Mouse (Mus musculus) CH12.LX (cell line): ENCODE results near the gene Cstad. TPM values are rescaled to one million over a fixed set of nuclear protein-coding genes. Genes with fewer than 3 reads are reported as not detected.

Experiments
- DNase-seq: peaks from one replicate; pipeline ENCODE4 v3.0.0-alpha.2; 2013; ENCODE audit errors: extremely low read depth
- H3K27ac ChIP-seq: 2 replicates; pipeline ENCODE4 v1.5.1; 2012; ENCODE audit warnings: low read depth, mild to moderate bottlenecking, control low read depth, moderate library complexity; ENCODE audit not compliant: insufficient read depth
- H3K27me3 ChIP-seq: replicated peaks from 2 replicates; pipeline ENCODE3; 2012; ENCODE audit warnings: inconsistent platforms
- H3K36me3 ChIP-seq, 2 experiments: replicated peaks in 1 of 2; 2 replicates each; pipeline versions ENCODE3 to v1.6.1; 2012; ENCODE audit warnings: inconsistent platforms in 1 of 2, low read length in 1 of 2, mild to moderate bottlenecking in 1 of 2, mixed read lengths in 1 of 2, moderate library complexity in 1 of 2; ENCODE audit not compliant: control insufficient read depth in 1 of 2, insufficient read depth in 1 of 2
- H3K4me1 ChIP-seq, 2 experiments: 2 replicates each; pipeline ENCODE4 v1.6.1; 2012; ENCODE audit warnings: inconsistent platforms in 1 of 2, moderate library complexity in 1 of 2; ENCODE audit not compliant: insufficient read depth in 2 of 2, control insufficient read depth in 1 of 2
- H3K4me2 ChIP-seq: 2 replicates; pipeline ENCODE4 v1.6.1; 2012; ENCODE audit warnings: low read depth, mild to moderate bottlenecking, control low read depth; ENCODE audit not compliant: poor library complexity, insufficient read depth, severe bottlenecking
- H3K4me3 ChIP-seq, 3 experiments: fragments of 150-350 bp in 1 of 3; sonication (generic) in 1 of 3; replicated peaks in 1 of 3; 2 replicates each; pipeline versions ENCODE3 to v1.5.1; 2011 to 2012; ENCODE audit warnings: low read depth in 2 of 3, low read length in 2 of 3, mild to moderate bottlenecking in 2 of 3, moderate library complexity in 2 of 3, control low read depth in 1 of 3, improper control_type of control experiment in 1 of 3, inconsistent platforms in 1 of 3, mixed read lengths in 1 of 3; ENCODE audit not compliant: poor library complexity in 1 of 3
- H3K79me2 ChIP-seq: replicated peaks from 2 replicates; pipeline ENCODE4 v1.6.1; 2012; ENCODE audit warnings: mild to moderate bottlenecking, moderate library complexity; ENCODE audit not compliant: control insufficient read depth, poor library complexity, insufficient read depth, severe bottlenecking; ENCODE audit errors: extremely low read depth
- H3K9ac ChIP-seq: 2 replicates; pipeline ENCODE4 v1.6.1; 2012; ENCODE audit warnings: low read depth, mild to moderate bottlenecking, control low read depth, moderate library complexity; ENCODE audit not compliant: insufficient read depth
- H3K9me3 ChIP-seq: replicated peaks from 2 replicates; pipeline ENCODE3; 2012; ENCODE audit warnings: low read length, inconsistent platforms, mixed read lengths
- CHD1 ChIP-seq: IDR thresholded peaks from 2 replicates; pipeline ENCODE4 v1.6.1; 2012; ENCODE audit warnings: low read depth, low read length, improper control_type of control experiment, inconsistent platforms
- ELF1 ChIP-seq: IDR thresholded peaks from 2 replicates; pipeline ENCODE4 v1.6.1; 2014; ENCODE audit warnings: low read depth, mild to moderate bottlenecking, inconsistent platforms, low read length, improper control_type of control experiment
- EP300 ChIP-seq: IDR thresholded peaks from 2 replicates; pipeline ENCODE4 v1.6.1; 2011; ENCODE audit warnings: low read length, improper control_type of control experiment
- ETS1 ChIP-seq: conservative IDR thresholded peaks from 2 replicates; pipeline ENCODE4 v1.6.1; 2012; ENCODE audit warnings: low read depth, mild to moderate bottlenecking, inconsistent platforms, low read length, improper control_type of control experiment, moderate library complexity
- GABPA ChIP-seq: IDR thresholded peaks from 2 replicates; pipeline ENCODE4 v1.6.1; 2012; ENCODE audit warnings: low read depth, low read length, improper control_type of control experiment, inconsistent platforms; ENCODE audit not compliant: insufficient replicate concordance
- IRF4 ChIP-seq: IDR thresholded peaks from 2 replicates; pipeline ENCODE4 v1.6.1; 2014; ENCODE audit warnings: low read depth, mild to moderate bottlenecking, inconsistent platforms, low read length, improper control_type of control experiment
- JUN ChIP-seq: IDR thresholded peaks from 2 replicates; pipeline ENCODE4 v1.6.1; 2011; ENCODE audit warnings: low read depth, mild to moderate bottlenecking, low read length, improper control_type of control experiment, moderate library complexity; ENCODE audit not compliant: insufficient read depth
- KAT2A ChIP-seq: IDR thresholded peaks from 2 replicates; pipeline ENCODE4 v1.6.1; 2012; ENCODE audit warnings: low read length, improper control_type of control experiment, inconsistent platforms; ENCODE audit not compliant: insufficient replicate concordance
- MAX ChIP-seq: IDR thresholded peaks from 2 replicates; pipeline ENCODE4 v1.6.1; 2011; ENCODE audit warnings: low read length, improper control_type of control experiment
- MAZ ChIP-seq: IDR thresholded peaks from 2 replicates; pipeline ENCODE4 v1.6.1; 2012; ENCODE audit warnings: low read depth, mild to moderate bottlenecking, inconsistent platforms, low read length, improper control_type of control experiment, moderate library complexity
- MEF2A ChIP-seq: IDR thresholded peaks from 2 replicates; pipeline ENCODE4 v1.6.1; 2014; ENCODE audit warnings: low read depth, mild to moderate bottlenecking, inconsistent platforms, low read length, improper control_type of control experiment, borderline replicate concordance
- NELFE ChIP-seq: IDR thresholded peaks from 2 replicates; pipeline ENCODE4 v1.6.1; 2011; ENCODE audit warnings: low read depth, low read length, improper control_type of control experiment
- POLR2AphosphoS2 ChIP-seq: IDR thresholded peaks from 2 replicates; pipeline ENCODE4 v1.6.1; 2011; ENCODE audit warnings: low read depth, low read length, improper control_type of control experiment
- SIN3A ChIP-seq: IDR thresholded peaks from 2 replicates; pipeline ENCODE4 v1.6.1; 2012; ENCODE audit warnings: low read length, improper control_type of control experiment, inconsistent platforms
- TCF12 ChIP-seq: IDR thresholded peaks from 2 replicates; pipeline ENCODE4 v1.6.1; 2014; ENCODE audit warnings: low read depth, mild to moderate bottlenecking, inconsistent platforms, low read length, improper control_type of control experiment
- USF1 ChIP-seq: IDR thresholded peaks from 2 replicates; pipeline ENCODE4 v1.6.1; 2014; ENCODE audit warnings: low read depth, mild to moderate bottlenecking, inconsistent platforms, low read length, improper control_type of control experiment
- USF2 ChIP-seq: conservative IDR thresholded peaks from 2 replicates; pipeline ENCODE4 v1.6.1; 2011; ENCODE audit warnings: low read depth, low read length, improper control_type of control experiment
- dilution Hi-C: fragments of 300-500 bp; cut with MboI; formaldehyde crosslinking; loops from 2 replicates; pipeline ENCODE4 v1.14.3; 2020; ENCODE audit warnings: low sequenced_read_pairs; ENCODE audit not compliant: extremely low pct_unique_long_range_greater_than_20kb, extremely low pct_ligation_motif_present
- in situ Hi-C: fragments of 300-500 bp; cut with MboI; formaldehyde crosslinking; loops from 3 replicates; pipeline ENCODE4 v1.14.3; 2019; ENCODE audit warnings: low sequenced_read_pairs, low pct_ligation_motif_present, low pct_unique_long_range_greater_than_20kb, mixed read lengths
- polyA plus RNA-seq: library from polyadenylated mRNA; unstranded; fragments of >175 nt; gene quantifications from 2 replicates; pipeline ENCODE4 v1.2.1, GENCODE M21; 2012; ENCODE audit warnings: low read depth; ENCODE audit not compliant: insufficient read length
- total RNA-seq, 2 experiments: library from RNA; depleted of rRNA; stranded (reverse); fragments of 300-350 nt in 1 of 2; fragments of >200 nt in 1 of 2; gene quantifications; 2 replicates each; pipeline ENCODE4 v1.2.3; 2012 to 2014

Cstad gene
- total and polyA plus RNA-seq, 3 experiments = 0.29 to 0.51 TPM; not detected in 1

DNA sequence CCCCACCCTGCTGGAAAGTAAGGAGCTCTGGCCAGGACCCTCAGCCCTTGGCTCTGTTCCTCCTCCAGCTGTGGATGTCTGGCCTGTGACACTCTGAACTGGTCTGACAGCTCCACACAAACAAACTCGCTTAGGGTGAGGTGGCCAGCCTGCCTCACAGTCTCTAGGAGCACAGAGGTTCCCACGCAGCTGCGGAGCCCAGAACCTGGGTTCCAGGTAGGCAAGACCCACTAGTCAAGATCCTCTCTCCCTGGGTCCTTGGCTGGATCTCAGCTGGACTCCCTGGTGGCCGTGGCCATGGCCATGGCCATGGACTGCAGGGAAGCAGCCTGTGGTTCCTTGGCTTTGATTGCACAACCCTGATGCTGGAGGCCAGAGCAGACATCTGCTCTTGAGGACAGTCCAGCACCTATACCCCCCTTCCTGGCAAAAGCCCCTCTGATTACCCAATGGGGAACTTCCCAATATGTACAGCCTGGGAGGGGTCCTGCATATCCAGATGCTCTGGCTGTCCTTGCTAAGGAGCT lies 5.8 kb upstream of the Cstad start:
- no peak overlapping the region for H3K9ac ChIP-seq
- no peaks in the 10 kb centered on the region for H3K79me2 ChIP-seq
- dilution Hi-C loops = no loop called here
- H3K36me3 ChIP-seq = no peaks in the 10 kb centered on the region
- no peak for DNase-seq
- peaks cover 17 to 40% of the 10 kb centered on the region in 2 experiments for H3K4me1 ChIP-seq
- H3K27ac ChIP-seq = no peak overlapping the region
- H3K4me3 ChIP-seq = no peak overlapping the region
- in situ Hi-C loops = no loop called here
- no peak overlapping the region for H3K4me2 ChIP-seq
- no peak for TF ChIP-seq ELF1
- TF ChIP-seq POLR2AphosphoS2 = no peak
- TF ChIP-seq GABPA = no peak
- no peak for TF ChIP-seq TCF12
- no peak for TF ChIP-seq MAX
- H3K9me3 ChIP-seq = no peaks in the 10 kb centered on the region
- H3K27me3 ChIP-seq = peaks cover 8% of the 10 kb centered on the region

DNA sequence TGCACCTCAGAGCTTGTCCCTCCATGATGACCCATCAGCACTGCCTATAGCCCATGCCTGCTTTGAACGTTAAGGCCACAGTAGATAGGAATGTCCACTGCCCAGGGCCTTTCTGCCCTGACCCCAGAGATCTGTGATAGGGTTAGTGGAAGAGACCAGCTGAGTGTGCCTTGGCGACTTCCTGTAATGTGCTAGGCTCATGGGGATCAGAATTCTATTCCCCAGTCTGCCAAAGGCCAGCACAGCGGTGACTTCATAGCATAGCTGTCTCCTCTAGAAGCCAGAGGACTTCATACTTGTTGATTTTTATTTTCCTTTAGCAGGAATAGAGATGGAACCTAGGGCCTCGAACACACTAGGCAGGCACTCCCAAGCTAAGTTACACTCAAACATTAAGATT lies 5.1 kb upstream of the Cstad start:
- in situ Hi-C loops (loop anchor here (5.0 kb wide), 1 partner anchor 47 kb away; no protein-coding TSS in a partner anchor), dilution Hi-C loops (no loop called here)
- no peak for DNase-seq
- Histone ChIP-seq H3K79me2 (no peaks in the 10 kb centered on the region), H3K27ac (no peak overlapping the region), H3K4me3 (no peak overlapping the region), H3K36me3 (no peaks in the 10 kb centered on the region), H3K27me3 (peaks cover 5% of the 10 kb centered on the region), H3K4me2 (no peak overlapping the region), H3K4me1 (peaks cover 17 to 45% of the 10 kb centered on the region in 2 experiments), H3K9me3 (no peaks in the 10 kb centered on the region), H3K9ac (no peak overlapping the region)
- TF ChIP-seq ETS1 (no peak), MEF2A (no peak), USF1 (no peak), MAZ (no peak), JUN (no peak), KAT2A (no peak), EP300 (no peak), USF2 (no peak), CHD1 (no peak), IRF4 (no peak), SIN3A (no peak), NELFE (no peak)
